Mouse (Mus musculus) kidney, adult 10 weeks (tissue): ENCODE results near the gene Gm17428. TPM values are rescaled to one million over a fixed set of nuclear protein-coding genes. Genes with fewer than 3 reads are reported as not detected.

Source experiments
- polyA plus RNA-seq: library from polyadenylated mRNA; stranded (reverse); fragments of 350-450 nt; fragmentation: Illumina TruSeq; extraction: RNeasy Lipid Tissue Mini Kit (QIAGEN cat#74804); gene quantifications from one replicate; pipeline ENCODE4 v1.2.3, GENCODE M21; 2014; ENCODE audit warnings: low read depth, low replicate concordance

The Gm17428 gene
- polyA plus RNA-seq = not detected

DNA sequence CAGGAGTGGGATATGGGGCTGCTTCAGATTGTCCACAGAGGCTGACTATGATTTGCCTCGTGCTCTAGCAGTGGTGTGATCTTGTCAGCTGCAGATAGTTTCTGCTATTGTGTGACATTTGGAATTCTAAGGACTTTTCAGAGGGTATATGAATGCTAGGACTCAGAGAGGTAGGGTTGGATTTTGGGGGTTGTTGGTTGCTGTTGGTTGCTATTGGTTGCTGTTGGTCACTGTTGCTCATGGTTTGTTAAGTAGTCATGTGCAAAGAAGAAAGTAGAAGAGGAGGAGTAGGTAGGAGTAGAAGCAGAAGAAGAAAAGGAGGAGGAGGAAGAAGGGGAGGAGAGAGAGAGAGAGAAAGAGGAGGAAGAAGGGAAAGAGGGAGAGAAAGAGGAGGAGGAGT is at the start of gene Gm17428:
Gm17428 (plus strand) TSS at position 301 of the 400 bp plus-strand sequence.

DNA sequence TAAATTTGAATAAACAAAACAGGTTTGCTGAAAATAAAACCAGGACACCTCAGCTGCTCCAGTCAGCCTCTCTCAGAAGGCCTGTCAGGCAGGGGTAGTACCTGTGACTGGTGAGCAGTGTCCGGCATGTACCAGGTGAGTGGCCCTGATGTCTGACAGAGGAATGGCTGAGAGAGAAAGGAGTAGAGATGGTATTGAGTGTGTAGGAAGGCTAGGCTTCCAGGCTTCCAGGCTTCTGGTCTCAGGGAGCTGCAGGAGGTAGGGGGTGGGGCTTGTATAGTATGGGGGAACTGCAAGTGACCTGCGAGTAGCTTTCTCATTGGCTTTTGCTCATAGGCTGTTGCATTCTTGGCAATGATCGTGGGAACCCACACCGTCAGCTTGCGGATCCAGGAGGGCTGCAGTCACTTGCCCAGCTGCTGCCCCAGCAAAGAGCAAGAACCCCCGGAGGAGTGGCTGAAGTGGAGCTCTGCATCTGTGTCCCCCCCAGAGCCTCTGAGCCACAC is 44.0 kb upstream of the Gm17428 start, which contains the start of gene Il25:
Il25 (plus strand) TSS at position 51 of the 506 bp plus-strand sequence.

GRCm38 (mm10) chr14:54935904-54936830 is 40.6 kb upstream of the Gm17428 start, which contains the start of gene Cmtm5:
Gene Cmtm5 (plus strand): TSS chr14:54936261.

GRCm38 (mm10) chr14:54966320-54966977 is 10.3 kb upstream of the Gm17428 start, which contains the start of gene Myh6:
Gene Myh6 (minus strand): TSS chr14:54966927.

GRCm38 (mm10) chr14:54994136-54994868 is 17.6 kb downstream of the Gm17428 start, which contains the start of gene Myh7:
Gene Myh7 (minus strand): TSS chr14:54994626.

GRCm38 (mm10) chr14:55014991-55015766 is 38.4 kb downstream of the Gm17428 start, which contains the start of gene Ngdn:
Gene Ngdn (plus strand): TSS chr14:55015454.

Other genes starting within 250 kb of the Gm17428 start
- 51.3 TPM for gene Slc7a8, start 195.0 kb upstream of the Gm17428 start, polyA plus RNA-seq
- gene Rnf212b, start 162.8 kb upstream of the Gm17428 start, polyA plus RNA-seq = 2.4 TPM
- 14.8 TPM for gene Homez, start 106.0 kb upstream of the Gm17428 start, polyA plus RNA-seq
- gene Ppp1r3e, start 99.4 kb upstream of the Gm17428 start, polyA plus RNA-seq = 11.4 TPM
- 15.8 TPM for gene Bcl2l2, start 93.6 kb upstream of the Gm17428 start, polyA plus RNA-seq
- not detected for gene Gm20521, start 93.5 kb upstream of the Gm17428 start, polyA plus RNA-seq
- 28.3 TPM for gene Pabpn1, start 84.4 kb upstream of the Gm17428 start, polyA plus RNA-seq
- 0.40 TPM for gene Slc22a17, start 63.8 kb upstream of the Gm17428 start, polyA plus RNA-seq
- gene Efs, start 50.8 kb upstream of the Gm17428 start, polyA plus RNA-seq = not detected
- gene Il25, start 44.2 kb upstream of the Gm17428 start, polyA plus RNA-seq = not detected
- not detected for gene Cmtm5, start 40.7 kb upstream of the Gm17428 start, polyA plus RNA-seq
- not detected for gene Myh6, start 10.0 kb upstream of the Gm17428 start, polyA plus RNA-seq
- not detected for gene Myh7, start 17.7 kb downstream of the Gm17428 start, polyA plus RNA-seq
- 2.6 TPM for gene Ngdn, start 38.5 kb downstream of the Gm17428 start, polyA plus RNA-seq
- gene Zfhx2, start 115.4 kb downstream of the Gm17428 start, polyA plus RNA-seq = 0.36 TPM
- gene Thtpa, start 117.9 kb downstream of the Gm17428 start, polyA plus RNA-seq = 9.5 TPM
- 3.4 TPM for gene Ap1g2, start 129.7 kb downstream of the Gm17428 start, polyA plus RNA-seq
- not detected for gene Jph4, start 140.0 kb downstream of the Gm17428 start, polyA plus RNA-seq
- gene Dhrs2, start 245.1 kb downstream of the Gm17428 start, polyA plus RNA-seq = not detected